Mouse (Mus musculus) liver (tissue): Measurements from ENCODE around the gene Cd151.

Source experiments
- DNase-seq: peaks from one replicate; pipeline ENCODE4 v3.0.0-alpha.2; 2020; ENCODE audit warnings: mixed read lengths

Cd151 gene

DNA sequence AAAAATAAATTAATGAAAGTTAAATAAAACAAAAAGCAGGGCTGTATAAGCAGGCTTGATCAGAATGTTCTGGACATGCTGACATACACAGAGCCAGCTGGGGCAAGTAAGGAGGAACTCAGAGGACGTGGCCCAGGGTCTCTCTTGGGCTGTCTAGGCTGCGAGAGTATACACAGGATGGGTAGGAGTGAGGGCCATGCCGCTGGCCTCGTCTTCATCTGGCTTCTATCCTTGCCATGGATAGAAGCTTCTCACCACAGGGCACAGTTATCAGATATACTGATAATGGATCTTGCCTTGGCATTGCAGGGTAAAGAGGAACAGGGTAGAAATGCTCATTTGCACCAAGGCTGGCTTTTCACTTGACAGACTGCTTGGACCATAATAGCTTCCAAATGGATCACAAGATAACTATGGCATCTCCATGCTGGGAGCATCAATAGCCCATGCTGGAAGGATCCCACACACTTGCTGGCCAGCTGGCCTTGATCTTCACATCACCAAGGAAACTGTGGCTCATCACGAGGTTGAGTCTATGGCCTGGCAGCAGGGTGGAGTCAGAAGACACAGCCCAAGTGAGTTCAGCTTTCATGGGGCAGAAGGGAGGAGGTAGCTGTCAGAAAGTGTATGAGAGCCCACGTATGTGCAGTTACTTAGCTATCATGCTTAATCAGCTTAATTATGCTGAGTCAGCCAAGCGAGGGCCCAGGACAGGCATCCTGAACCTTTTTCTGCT is 34.8 kb downstream of the Cd151 start:
- no peak for DNase-seq

- no peak for DNase-seq
Measured at GRCm38 (mm10) chr7:141502556-141502905, 35.3 kb downstream of the Cd151 start.

DNA sequence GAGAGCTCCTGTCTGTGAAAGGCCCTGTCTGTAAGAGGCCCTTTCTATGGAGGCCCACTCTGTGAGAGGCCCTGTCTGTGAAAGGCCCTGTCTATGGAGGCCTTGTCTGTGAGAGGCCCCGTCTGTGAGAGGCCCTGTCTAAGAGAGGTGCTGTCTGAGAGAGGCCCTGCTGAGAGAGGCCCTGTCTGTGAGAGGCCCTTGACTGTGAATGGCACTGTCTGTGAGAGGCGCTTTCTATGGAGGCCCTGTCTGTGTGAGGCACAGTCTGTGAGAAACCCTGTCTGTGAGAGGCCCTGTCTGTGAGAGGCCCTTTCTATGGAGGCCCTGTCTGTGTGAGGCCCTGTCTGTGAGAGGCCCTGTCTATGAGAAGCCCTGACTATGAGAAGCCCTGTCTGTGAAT is 39.1 kb downstream of the Cd151 start:
- peak; percentile 52 for DNase-seq

- peak; percentile 60 for DNase-seq
Measured at GRCm38 (mm10) chr7:141508160-141508559, 41.0 kb downstream of the Cd151 start.

DNA sequence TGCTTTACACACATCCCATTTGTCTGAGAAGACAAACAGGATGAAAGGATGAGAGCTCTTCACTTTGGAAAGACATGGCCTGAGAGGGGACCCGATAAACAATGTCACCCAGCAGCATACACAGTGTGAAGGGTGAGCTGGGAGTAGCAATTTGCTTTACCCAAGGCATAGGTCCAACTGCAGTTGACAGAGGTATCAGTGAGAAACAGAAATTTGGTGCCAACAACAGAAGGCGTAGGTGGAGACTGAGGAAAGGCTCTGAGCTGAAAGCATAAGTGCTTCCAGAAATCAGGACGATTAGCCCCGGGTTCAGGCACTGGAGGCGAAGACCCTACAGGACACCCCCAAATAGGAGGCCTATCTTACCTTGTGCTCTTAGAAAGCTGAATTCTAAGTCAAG is 43.0 kb downstream of the Cd151 start:
- DNase-seq, result no peak

DNA sequence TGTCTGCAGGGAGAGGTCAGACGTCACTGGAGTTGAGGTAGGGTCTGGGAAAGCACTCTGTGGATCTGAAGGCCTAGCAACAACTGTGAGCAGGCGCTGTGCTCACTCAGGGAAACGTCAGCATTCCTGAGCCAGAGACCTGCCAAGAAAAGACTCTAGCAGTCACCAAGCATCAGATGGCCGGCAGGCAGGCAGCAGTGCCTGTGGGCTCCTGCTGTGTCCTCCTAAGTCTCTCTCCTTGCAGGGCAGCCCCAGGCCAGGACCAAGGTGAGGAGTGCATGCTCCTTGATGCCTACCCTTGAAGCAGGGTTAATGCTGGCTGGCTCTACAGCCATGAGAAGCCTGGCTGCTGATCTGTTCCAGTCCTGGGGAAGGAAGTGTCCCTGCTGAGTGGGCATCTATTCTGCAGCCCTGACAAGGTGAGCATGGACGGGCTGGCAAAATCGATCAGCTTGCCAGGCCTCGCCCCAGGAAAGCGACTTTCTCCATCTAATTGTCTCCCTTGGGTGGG is 43.5 kb downstream of the Cd151 start:
- no peak for DNase-seq

DNA sequence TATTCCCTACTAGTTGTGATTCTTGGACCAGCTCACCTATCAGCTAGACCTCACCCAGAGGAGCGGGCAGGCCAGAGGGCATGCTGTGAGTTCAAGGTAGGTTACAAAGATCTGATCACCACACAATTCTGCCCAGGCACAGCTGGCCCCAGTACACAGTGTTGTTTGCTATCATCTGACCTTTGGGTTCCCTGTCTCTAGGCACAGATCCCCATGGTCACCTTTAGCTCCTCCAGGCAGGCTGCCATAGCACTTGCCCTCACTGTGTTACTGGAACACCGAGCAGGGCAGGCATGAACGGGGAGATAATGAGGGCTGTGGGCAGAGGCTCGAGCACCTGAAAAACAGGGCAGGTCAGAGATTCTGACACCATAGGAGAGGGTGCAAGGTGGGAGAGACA is 50.4 kb downstream of the Cd151 start:
- DNase-seq, result peak; percentile 30

DNA sequence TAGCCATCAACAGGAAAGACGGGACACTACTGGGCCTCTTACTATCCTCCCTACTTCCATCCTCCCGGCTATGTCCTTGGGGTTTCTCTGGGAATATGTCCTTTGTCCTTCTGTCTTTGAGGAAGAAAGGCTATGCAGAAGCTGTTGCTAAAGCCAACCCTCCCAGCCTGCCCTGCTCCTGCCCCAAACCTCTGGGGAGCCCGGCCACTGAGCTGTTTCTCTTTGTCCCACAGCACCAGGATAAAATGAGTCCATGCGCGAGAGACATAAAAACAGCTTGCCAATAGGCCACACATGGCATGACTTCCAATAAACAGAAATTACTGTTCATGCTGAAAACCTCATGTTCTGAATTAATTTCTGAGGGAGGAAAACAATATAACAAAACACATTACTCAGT is 51.1 kb downstream of the Cd151 start:
- no peak for DNase-seq

- DNase-seq, result peak; percentile 33
Measured at GRCm38 (mm10) chr7:141518926-141519325, 51.7 kb downstream of the Cd151 start.

GRCm38 (mm10) chr7:141519795-141520194 is 52.6 kb downstream of the Cd151 start:
- DNase-seq, result no peak
